Mouse (Mus musculus): ENCODE results near the gene Gm20765. TPM values are rescaled to one million over a fixed set of nuclear protein-coding genes. Genes with fewer than 3 reads are reported as not detected.

Gene Gm20765
- polyA plus RNA-seq, 1 experiment, result not detected

DNA sequence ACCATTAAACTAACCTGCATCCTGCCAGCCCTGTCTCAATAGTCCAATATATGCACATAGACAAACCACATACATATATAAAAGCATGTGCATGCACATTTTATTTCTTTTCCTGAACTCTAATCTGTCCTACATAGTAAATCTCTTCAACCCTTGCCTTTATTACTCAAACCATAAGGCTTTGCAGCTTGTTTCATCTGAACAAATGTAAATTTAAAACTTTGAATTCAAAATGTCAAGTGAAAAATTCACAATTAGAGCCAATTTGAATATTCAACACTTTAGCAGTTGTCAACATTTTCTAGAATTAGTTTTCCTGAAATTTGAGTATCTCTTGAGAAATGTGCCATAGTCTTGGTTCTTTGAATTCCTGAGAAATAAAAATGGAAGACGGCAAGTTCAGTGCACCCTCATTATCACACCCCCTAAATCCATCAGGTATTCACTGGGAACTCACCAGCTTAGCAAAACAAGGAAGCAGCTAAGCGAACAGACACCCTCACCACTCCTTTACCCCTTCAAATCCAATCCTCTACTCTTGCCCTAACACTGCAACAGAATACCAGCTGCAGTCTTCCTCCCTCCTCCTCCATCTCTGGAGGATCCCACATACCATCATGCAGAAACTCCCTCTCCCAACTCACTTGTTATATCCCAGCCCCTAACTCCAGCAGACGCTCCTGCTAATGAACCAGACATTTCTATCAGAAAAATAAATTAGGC lies 25.1 kb downstream of the Gm20765 start:
- 78% methylated on average over 3 of the region's 3 CpGs for WGBS

DNA sequence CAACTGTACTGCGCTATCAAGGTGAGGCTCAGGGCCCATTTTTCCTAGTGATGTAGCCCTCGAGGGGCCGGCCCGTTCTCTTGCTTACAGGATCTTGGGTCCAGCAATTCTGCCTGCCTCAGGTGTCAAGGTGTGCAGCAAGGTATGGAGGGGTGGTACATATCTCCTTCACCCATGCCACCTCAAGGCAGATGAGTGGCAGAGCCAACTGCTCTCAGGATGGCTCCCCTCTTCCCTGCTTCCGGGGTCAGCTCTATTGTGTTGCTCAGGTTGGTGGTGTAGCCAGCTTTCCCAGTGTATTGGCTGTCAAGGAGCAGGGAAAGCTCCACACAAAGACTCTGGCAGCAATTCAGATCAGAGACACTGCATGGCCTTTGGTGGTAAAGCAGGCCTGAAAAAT lies 29.2 kb downstream of the Gm20765 start:
- Histone ChIP-seq H3K4me3 (ENCODE audit: low read depth, low read length) (no peak overlapping the region), H3K36me3 (ENCODE audit: control insufficient read depth, insufficient read depth, low read length) (no peaks in the 10 kb centered on the region), H3K27me3 (ENCODE audit: control insufficient read depth, insufficient read depth, low read length) (no peaks in the 10 kb centered on the region), H3K27ac (ENCODE audit: insufficient read depth, low read depth, low read length) (no peak overlapping the region), H3K4me1 (ENCODE audit: control insufficient read depth, insufficient read depth, insufficient read length, low read length) (no peaks in the 10 kb centered on the region)
- TF ChIP-seq CTCF (IDR thresholded peaks at IDR 0.05; ENCODE audit: extremely low read depth, insufficient read length, insufficient replicate concordance, low read depth, low read length) (no peak), POLR2A (IDR thresholded peaks at IDR 0.05; ENCODE audit: low read depth, low read length) (no peak)
- 88% methylated on average over 5 of the region's 5 CpGs for WGBS

More for the DNA sequence above, 25.1 kb downstream of the Gm20765 start:
- H3K27me3 ChIP-seq (ENCODE audit: control insufficient read depth, insufficient read depth, low read length), result no peaks in the 10 kb centered on the region
- H3K4me3 ChIP-seq (ENCODE audit: low read depth, low read length), result no peak overlapping the region
- no peak overlapping the region for H3K27ac ChIP-seq (ENCODE audit: insufficient read depth, low read depth, low read length)
- no peaks in the 10 kb centered on the region for H3K4me1 ChIP-seq (ENCODE audit: control insufficient read depth, insufficient read depth, insufficient read length, low read length)
- TF ChIP-seq CTCF (IDR thresholded peaks at IDR 0.05; ENCODE audit: extremely low read depth, insufficient read length, insufficient replicate concordance, low read depth, low read length) (no peak), POLR2A (IDR thresholded peaks at IDR 0.05; ENCODE audit: low read depth, low read length) (no peak)
- H3K36me3 ChIP-seq (ENCODE audit: control insufficient read depth, insufficient read depth, low read length), result no peaks in the 10 kb centered on the region

DNA sequence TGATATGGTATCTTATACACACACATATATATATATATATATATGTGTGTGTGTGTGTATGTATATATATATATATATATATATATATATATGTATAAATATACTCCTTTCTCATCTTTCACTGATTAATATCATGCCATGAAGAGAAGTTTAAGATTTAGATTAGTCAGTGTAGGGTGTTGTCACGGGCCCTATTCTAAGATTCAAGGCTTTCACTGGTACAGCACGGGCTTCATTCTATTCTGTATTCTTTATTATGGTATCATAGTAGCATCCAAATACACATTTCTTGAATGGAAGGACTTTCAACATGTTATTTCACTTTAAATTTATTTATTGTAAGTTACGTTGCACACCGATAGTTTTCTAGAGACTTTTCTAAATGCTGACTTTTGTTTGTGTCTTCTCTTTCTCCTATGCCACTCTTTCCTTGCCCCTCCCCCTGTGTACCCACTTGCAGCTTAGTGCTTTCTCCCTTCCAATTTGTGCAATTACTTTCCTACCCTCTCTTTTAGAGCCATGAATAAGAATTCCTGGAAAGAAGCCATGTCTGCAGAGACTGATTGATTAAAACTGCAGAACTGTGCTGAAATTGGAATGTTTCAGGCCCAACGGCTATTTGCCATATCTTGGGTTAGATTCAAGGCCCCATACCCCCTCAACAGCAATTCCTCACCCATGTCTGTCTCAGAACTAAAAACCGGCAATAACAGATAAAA lies 35.1 kb downstream of the Gm20765 start:
- TF ChIP-seq POLR2A (IDR thresholded peaks at IDR 0.05; ENCODE audit: low read depth, low read length) (no peak), CTCF (IDR thresholded peaks at IDR 0.05; ENCODE audit: extremely low read depth, insufficient read length, insufficient replicate concordance, low read depth, low read length) (no peak)
- Histone ChIP-seq H3K27ac (ENCODE audit: insufficient read depth, low read depth, low read length) (no peak overlapping the region), H3K4me1 (ENCODE audit: control insufficient read depth, insufficient read depth, insufficient read length, low read length) (no peaks in the 10 kb centered on the region), H3K36me3 (ENCODE audit: control insufficient read depth, insufficient read depth, low read length) (no peaks in the 10 kb centered on the region), H3K27me3 (ENCODE audit: control insufficient read depth, insufficient read depth, low read length) (no peaks in the 10 kb centered on the region), H3K4me3 (ENCODE audit: low read depth, low read length) (no peak overlapping the region)
- WGBS, result 77% methylated on average over 6 of the region's 6 CpGs

Other genes with a start within 250 kb of the Gm20765 start
- gene Gm21293, start 42.5 kb upstream of the Gm20765 start, polyA plus RNA-seq (2012; rRNA removed), result not detected in 2 replicates
- gene Gm6763, start 34.0 kb upstream of the Gm20765 start, polyA plus RNA-seq (2012; rRNA removed), result not detected in 2 replicates
- not detected in 2 replicates for gene Gm8764, start 25.5 kb upstream of the Gm20765 start, polyA plus RNA-seq (2012; rRNA removed)
- gene Gm21304, start 17.0 kb upstream of the Gm20765 start, polyA plus RNA-seq (2012; rRNA removed), result not detected in 2 replicates
- gene Gm21312, start 8.5 kb upstream of the Gm20765 start, polyA plus RNA-seq (2012; rRNA removed), result not detected in 2 replicates
- not detected in 2 replicates for gene Gm4340, start 8.5 kb downstream of the Gm20765 start, polyA plus RNA-seq (2012; rRNA removed)